Mouse (Mus musculus) liver, embryonic 16.5 days (tissue): ENCODE data around the gene Gmfb. TPM values are rescaled to one million over a fixed set of nuclear protein-coding genes. Genes with fewer than 3 reads are reported as not detected.

Experiments used
- ATAC-seq: fragments of 200-750 bp; cut with Nextera tagmentation; 2 replicates; pipeline ENCODE4 v1.8.0; 2017; ENCODE audit warnings: low read depth, mild to moderate bottlenecking, moderate number of reproducible peaks, moderate library complexity
- H3K27ac ChIP-seq: fragments of 300-500 bp; sonication (generic); 2 replicates; pipeline ENCODE4 v1.5.1; 2014; ENCODE audit warnings: mild to moderate bottlenecking, low read length
- H3K27me3 ChIP-seq: fragments of 300-500 bp; sonication (generic); 2 replicates; pipeline ENCODE4 v1.6.1; 2014; ENCODE audit warnings: low read depth, low read length, mixed read lengths; ENCODE audit not compliant: control insufficient read depth, insufficient read depth
- H3K36me3 ChIP-seq: fragments of 300-500 bp; sonication (generic); 2 replicates; pipeline ENCODE4 v1.6.1; 2014; ENCODE audit warnings: mild to moderate bottlenecking; ENCODE audit not compliant: control insufficient read depth, insufficient read depth
- H3K4me1 ChIP-seq: fragments of 300-500 bp; sonication (generic); 2 replicates; pipeline ENCODE4 v1.6.1; 2014; ENCODE audit warnings: low read depth, low read length, mixed read lengths; ENCODE audit not compliant: control insufficient read depth
- H3K4me2 ChIP-seq: fragments of 300-500 bp; sonication (generic); 2 replicates; pipeline ENCODE4 v1.6.1; 2014; ENCODE audit warnings: low read depth, low read length, mixed read lengths
- H3K4me3 ChIP-seq: fragments of 300-500 bp; sonication (generic); 2 replicates; pipeline ENCODE4 v1.5.1; 2014; ENCODE audit warnings: low read depth, mild to moderate bottlenecking, low read length
- H3K9ac ChIP-seq: fragments of 300-500 bp; sonication (generic); 2 replicates; pipeline ENCODE4 v1.6.1; 2014; ENCODE audit warnings: low read depth, low read length
- H3K9me3 ChIP-seq: fragments of 300-500 bp; sonication (generic); replicated peaks from 2 replicates; pipeline ENCODE4 v1.6.1; 2016; ENCODE audit warnings: low read length; ENCODE audit not compliant: control insufficient read depth
- WGBS: fragments of 180-500 bp; shearing (Covaris S2); extraction: QIAGEN DNeasy Blood & Tissue Kit; methylation state at CpG from one replicate; pipeline ENCODE4 v1.1.7; 2014; ENCODE audit not compliant: insufficient replicate concordance; 5-methylcytosine and 5-hydroxymethylcytosine counted together
- polyA plus RNA-seq: library from polyadenylated mRNA; unstranded; fragments of >200 nt; fragmentation: Nextera tagmentation; extraction: Ambion mirVana; gene quantifications from 2 replicates; pipeline ENCODE4 v1.2.1, GENCODE M21; 2015

Gmfb gene
- polyA plus RNA-seq, 1 experiment from 2014 or later = 22.5 TPM

GRCm38 (mm10) chr14:46778756-46779155 is 43.3 kb downstream of the Gmfb start:
- ATAC-seq = no peak
- Histone ChIP-seq H3K9me3 (peaks cover 4% of the 10 kb centered on the region), H3K4me2 (no peak overlapping the region), H3K27ac (no peak overlapping the region), H3K27me3 (no peaks in the 10 kb centered on the region), H3K36me3 (peaks cover 45% of the 10 kb centered on the region), H3K9ac (no peak overlapping the region), H3K4me1 (no peaks in the 10 kb centered on the region), H3K4me3 (no peak overlapping the region)
- WGBS = 87% methylated on average over 9 of the region's 9 CpGs

GRCm38 (mm10) chr14:46770036-46770435 is 52.0 kb downstream of the Gmfb start:
- Histone ChIP-seq H3K9ac (no peak overlapping the region), H3K4me3 (no peak overlapping the region), H3K36me3 (peaks cover 62% of the 10 kb centered on the region), H3K27me3 (no peaks in the 10 kb centered on the region), H3K4me2 (no peak overlapping the region), H3K4me1 (no peaks in the 10 kb centered on the region), H3K9me3 (no peaks in the 10 kb centered on the region), H3K27ac (no peak overlapping the region)
- WGBS = 87% methylated on average over 6 of the region's 6 CpGs
- ATAC-seq = no peak

- Histone ChIP-seq H3K4me3 (no peak overlapping the region), H3K9me3 (no peaks in the 10 kb centered on the region), H3K27me3 (no peaks in the 10 kb centered on the region), H3K27ac (no peak overlapping the region), H3K9ac (no peak overlapping the region), H3K36me3 (peaks cover 70% of the 10 kb centered on the region), H3K4me2 (no peak overlapping the region), H3K4me1 (no peaks in the 10 kb centered on the region; the same call in 1 of the 2 replicates)
- ATAC-seq = no peak
- 78% methylated on average over 12 of the region's 12 CpGs for WGBS
Measured at GRCm38 (mm10) chr14:46767116-46767515, 54.9 kb downstream of the Gmfb start.

- Histone ChIP-seq H3K27ac (peak overlapping the region; percentile 79; the same call in 1 of the 2 replicates), H3K4me1 (peaks cover 10% of the 10 kb centered on the region), H3K9ac (peak overlapping the region; percentile 91)
Measured at GRCm38 (mm10) chr14:46761186-46761585, 60.9 kb downstream of the Gmfb start.

GRCm38 (mm10) chr14:46760355-46761029 is 61.5 kb downstream of the Gmfb start, which contains the start of gene Cdkn3:
TSS of gene Cdkn3 (plus strand) at chr14:46760541.
- peak within 1 kb of the TSS; percentile 57 for H3K4me2 ChIP-seq
- ATAC-seq = peak; percentile 99
- WGBS = under 1% methylated on average over 48 of the region's 54 CpGs
- H3K9ac ChIP-seq = peak within 1 kb of the TSS; percentile 91
- H3K27me3 ChIP-seq = no peaks in the 10 kb centered on the region
- H3K36me3 ChIP-seq = peaks cover 18% of the 10 kb centered on the region
- H3K4me1 ChIP-seq = peaks cover 10% of the 10 kb centered on the region
- H3K4me3 ChIP-seq = peak within 1 kb of the TSS; percentile 82
- H3K27ac ChIP-seq = peak within 1 kb of the TSS; percentile 79
- H3K9me3 ChIP-seq = no peaks in the 10 kb centered on the region

More at GRCm38 (mm10) chr14:46761186-46761585, 60.9 kb downstream of the Gmfb start:
- Histone ChIP-seq H3K27me3 (no peaks in the 10 kb centered on the region), H3K9me3 (no peaks in the 10 kb centered on the region), H3K36me3 (peaks cover 20% of the 10 kb centered on the region), H3K4me2 (peak overlapping the region; percentile 57), H3K4me3 (peak overlapping the region; percentile 82)
- no peak for ATAC-seq
- WGBS = 29% methylated on average over 6 of the region's 6 CpGs

GRCm38 (mm10) chr14:46759970-46760354 is 62.1 kb downstream of the Gmfb start:
- WGBS = 1% methylated on average over 7 of the region's 7 CpGs
- H3K36me3 ChIP-seq = peaks cover 15% of the 10 kb centered on the region
- H3K9me3 ChIP-seq = no peaks in the 10 kb centered on the region
- ATAC-seq = no peak
- H3K27ac ChIP-seq = 0 out of 2 replicates have a peak overlapping the region, but pooled peaks have one; percentile 21
- H3K9ac ChIP-seq = peak overlapping the region; percentile 51; the same call in 1 of the 2 replicates
- H3K4me2 ChIP-seq = peak overlapping the region; percentile 57
- H3K4me3 ChIP-seq = peak overlapping the region; percentile 82
- H3K27me3 ChIP-seq = no peaks in the 10 kb centered on the region
- peaks cover 10% of the 10 kb centered on the region for H3K4me1 ChIP-seq

Other genes starting within 250 kb of the Gmfb start
- gene Cdkn3, start 61.7 kb downstream of the Gmfb start, polyA plus RNA-seq = 97.9 and 109 TPM in 2 replicates
- gene Cnih1, start 33.8 kb downstream of the Gmfb start, polyA plus RNA-seq = 73.6 and 76.3 TPM in 2 replicates
- 18.4 and 19.7 TPM in 2 replicates for gene Cgrrf1, start 9.9 kb upstream of the Gmfb start, polyA plus RNA-seq
- 0.58 and 0.87 TPM in 2 replicates for gene Samd4, start 60.6 kb upstream of the Gmfb start, polyA plus RNA-seq